Mouse (Mus musculus) midbrain, embryonic 10.5 days (tissue): ENCODE measurements around the gene Galp. TPM values are rescaled to one million over a fixed set of nuclear protein-coding genes. Genes with fewer than 3 reads are reported as not detected.
A peak's percentile ranks its signal among the peaks of the same experiment; 100 is the strongest.
"Not testable (repeated sequence)": the region's sequence is repeated elsewhere in the genome, so short reads cannot be mapped to it uniquely, and the experiment has no call there.

Experiments
- DNase-seq: peaks from one replicate; pipeline ENCODE4 v3.0.0-alpha.2; 2017; ENCODE audit warnings: low spot score
- H3K27ac ChIP-seq: fragments of 300-500 bp; sonication (generic); replicated peaks from 2 replicates; pipeline ENCODE4 v1.5.1; 2016; ENCODE audit warnings: mild to moderate bottlenecking
- H3K27me3 ChIP-seq: fragments of 300-500 bp; sonication (generic); 2 replicates; pipeline ENCODE4 v1.6.1; 2016; ENCODE audit warnings: low read depth, mild to moderate bottlenecking; ENCODE audit not compliant: poor library complexity, severe bottlenecking
- H3K36me3 ChIP-seq: fragments of 300-500 bp; sonication (generic); 2 replicates; pipeline ENCODE4 v1.6.1; 2016; ENCODE audit warnings: mild to moderate bottlenecking, moderate library complexity
- H3K4me1 ChIP-seq: fragments of 300-500 bp; sonication (generic); 2 replicates; pipeline ENCODE4 v1.6.1; 2016
- H3K4me3 ChIP-seq: fragments of 300-500 bp; sonication (generic); 2 replicates; pipeline ENCODE4 v1.5.1; 2016; ENCODE audit warnings: mild to moderate bottlenecking, moderate library complexity
- H3K9me3 ChIP-seq: fragments of 300-500 bp; sonication (generic); replicated peaks from 2 replicates; pipeline ENCODE4 v1.6.1; 2016; ENCODE audit warnings: mild to moderate bottlenecking
- WGBS: fragments of 180-500 bp; shearing (Covaris S2); methylation state at CpG from one replicate; pipeline ENCODE4 v1.1.7; 2016; 5-methylcytosine and 5-hydroxymethylcytosine counted together
- polyA plus RNA-seq: library from polyadenylated mRNA; unstranded; fragments of >200 nt; fragmentation: Nextera tagmentation; extraction: Ambion mirVana; gene quantifications from 2 replicates; pipeline ENCODE4 v1.2.1, GENCODE M21; 2016

Gene Galp
- polyA plus RNA-seq, 1 experiment from 2014 or later = not detected

GRCm38 (mm10) chr7:6162172-6162571 is 34.7 kb upstream of the Galp start:
- 82% methylated on average over 4 of the region's 4 CpGs for WGBS
- H3K27ac ChIP-seq = no peak overlapping the region
- H3K4me1 ChIP-seq = no peaks in the 10 kb centered on the region
- H3K9me3 ChIP-seq = no peaks in the 10 kb centered on the region; the same call in 1 of the 2 replicates
- H3K27me3 ChIP-seq = no peaks in the 10 kb centered on the region
- H3K36me3 ChIP-seq = no peaks in the 10 kb centered on the region
- no peak overlapping the region for H3K4me3 ChIP-seq
- no peak for DNase-seq

- Histone ChIP-seq H3K36me3 (no peaks in the 10 kb centered on the region), H3K27ac (no peak overlapping the region), H3K4me3 (no peak overlapping the region), H3K4me1 (no peaks in the 10 kb centered on the region), H3K27me3 (no peaks in the 10 kb centered on the region), H3K9me3 (no peaks in the 10 kb centered on the region; the same call in 1 of the 2 replicates)
- DNase-seq = no peak
- 70% methylated on average over 5 of the region's 5 CpGs for WGBS
Measured at GRCm38 (mm10) chr7:6164671-6165070, 32.2 kb upstream of the Galp start.

GRCm38 (mm10) chr7:6169403-6169802 is 27.5 kb upstream of the Galp start:
- 0 out of 2 replicates have a peak, but pooled peaks cover 3% of the 10 kb centered on the region for H3K9me3 ChIP-seq
- no peaks in the 10 kb centered on the region for H3K36me3 ChIP-seq
- no peak for DNase-seq
- H3K4me1 ChIP-seq = peaks cover 24% of the 10 kb centered on the region
- no peaks in the 10 kb centered on the region for H3K27me3 ChIP-seq
- 74% methylated on average over 3 of the region's 3 CpGs for WGBS
- H3K27ac ChIP-seq = no peak overlapping the region
- H3K4me3 ChIP-seq = no peak overlapping the region

GRCm38 (mm10) chr7:6170391-6170790 is 26.5 kb upstream of the Galp start:
- 85% methylated on average over 9 of the region's 9 CpGs for WGBS

GRCm38 (mm10) chr7:6170871-6171270 is 26.0 kb upstream of the Galp start:
- Histone ChIP-seq H3K27ac (peak overlapping the region; percentile 91), H3K9me3 (0 out of 2 replicates have a peak, but pooled peaks cover 3% of the 10 kb centered on the region), H3K27me3 (no peaks in the 10 kb centered on the region), H3K4me3 (peak overlapping the region; percentile 81), H3K4me1 (peaks cover 24% of the 10 kb centered on the region), H3K36me3 (peaks cover 10% of the 10 kb centered on the region)
- no peak for DNase-seq
- 47% methylated on average over 6 of the region's 6 CpGs for WGBS

More at GRCm38 (mm10) chr7:6170391-6170790, 26.5 kb upstream of the Galp start:
- H3K4me1 ChIP-seq = peaks cover 24% of the 10 kb centered on the region
- H3K9me3 ChIP-seq = 0 out of 2 replicates have a peak, but pooled peaks cover 3% of the 10 kb centered on the region
- no peak overlapping the region for H3K4me3 ChIP-seq
- no peaks in the 10 kb centered on the region for H3K27me3 ChIP-seq
- DNase-seq = no peak
- H3K27ac ChIP-seq = no peak overlapping the region
- peaks cover 6% of the 10 kb centered on the region for H3K36me3 ChIP-seq

- Histone ChIP-seq H3K36me3 (peaks cover 13% of the 10 kb centered on the region), H3K4me1 (peaks cover 24% of the 10 kb centered on the region)
- 2% methylated on average over 24 of the region's 24 CpGs for WGBS
Measured at GRCm38 (mm10) chr7:6171444-6172005, 25.4 kb upstream of the Galp start.

GRCm38 (mm10) chr7:6172006-6172649 is 24.8 kb upstream of the Galp start, which contains the start of gene Zfp444:
TSS of gene Zfp444 (plus strand) at chr7:6172226.
- peak; percentile 97 for DNase-seq
- H3K4me1 ChIP-seq = peaks cover 24% of the 10 kb centered on the region
- 2% methylated on average over 37 of the region's 37 CpGs for WGBS

More at GRCm38 (mm10) chr7:6171444-6172005, 25.4 kb upstream of the Galp start:
- Histone ChIP-seq H3K9me3 (0 out of 2 replicates have a peak, but pooled peaks cover 3% of the 10 kb centered on the region), H3K4me3 (peak overlapping the region; percentile 81), H3K27ac (peak overlapping the region; percentile 91), H3K27me3 (no peaks in the 10 kb centered on the region)
- peak; percentile 60 for DNase-seq

GRCm38 (mm10) chr7:6172674-6173244 is 24.1 kb upstream of the Galp start:
- peak overlapping the region; percentile 81 for H3K4me3 ChIP-seq
- H3K9me3 ChIP-seq = 0 out of 2 replicates have a peak, but pooled peaks cover 3% of the 10 kb centered on the region
- H3K4me1 ChIP-seq = peaks cover 24% of the 10 kb centered on the region
- H3K27me3 ChIP-seq = no peaks in the 10 kb centered on the region
- WGBS = 1% methylated on average over 28 of the region's 28 CpGs
- no peak for DNase-seq
- H3K36me3 ChIP-seq = peaks cover 18% of the 10 kb centered on the region
- H3K27ac ChIP-seq = peak overlapping the region; percentile 91

More at GRCm38 (mm10) chr7:6172006-6172649, 24.8 kb upstream of the Galp start, which contains the start of gene Zfp444:
- 0 out of 2 replicates have a peak, but pooled peaks cover 3% of the 10 kb centered on the region for H3K9me3 ChIP-seq
- peak within 1 kb of the TSS; percentile 91 for H3K27ac ChIP-seq
- H3K27me3 ChIP-seq = no peaks in the 10 kb centered on the region
- peaks cover 18% of the 10 kb centered on the region for H3K36me3 ChIP-seq
- peak within 1 kb of the TSS; percentile 81 for H3K4me3 ChIP-seq

- 92% methylated on average over 8 of the region's 8 CpGs for WGBS
- no peak for DNase-seq
- H3K4me3 ChIP-seq = no peak overlapping the region
- H3K36me3 ChIP-seq = peaks cover 29% of the 10 kb centered on the region
- no peak overlapping the region for H3K27ac ChIP-seq
- no peaks in the 10 kb centered on the region for H3K27me3 ChIP-seq
- H3K9me3 ChIP-seq = 0 out of 2 replicates have a peak, but pooled peaks cover 3% of the 10 kb centered on the region
- H3K4me1 ChIP-seq = peaks cover 24% of the 10 kb centered on the region
Measured at GRCm38 (mm10) chr7:6173872-6174271, 23.0 kb upstream of the Galp start.

- H3K27me3 ChIP-seq, DNase-seq, H3K27ac ChIP-seq, H3K4me3 ChIP-seq, H3K9me3 ChIP-seq: not testable (repeated sequence)
- Histone ChIP-seq H3K36me3 (peaks cover 33% of the 10 kb centered on the region), H3K4me1 (peaks cover 24% of the 10 kb centered on the region)
- 88% methylated on average over 9 of the region's 9 CpGs for WGBS
Measured at GRCm38 (mm10) chr7:6174365-6174987, 22.4 kb upstream of the Galp start.

GRCm38 (mm10) chr7:6179013-6179412 is 17.9 kb upstream of the Galp start:
- H3K4me3 ChIP-seq = no peak overlapping the region
- H3K9me3 ChIP-seq = no peaks in the 10 kb centered on the region
- 0 out of 2 replicates have a peak, but pooled peaks cover under 1% of the 10 kb centered on the region for H3K4me1 ChIP-seq
- DNase-seq = no peak
- peaks cover 70% of the 10 kb centered on the region for H3K36me3 ChIP-seq
- H3K27ac ChIP-seq = no peak overlapping the region
- no peaks in the 10 kb centered on the region for H3K27me3 ChIP-seq

GRCm38 (mm10) chr7:6182882-6183281 is 14.0 kb upstream of the Galp start:
- Histone ChIP-seq H3K4me3 (no peak overlapping the region), H3K27ac (no peak overlapping the region), H3K36me3 (peaks cover 90% of the 10 kb centered on the region), H3K4me1 (no peaks in the 10 kb centered on the region), H3K9me3 (no peaks in the 10 kb centered on the region), H3K27me3 (no peaks in the 10 kb centered on the region)
- DNase-seq = no peak
